Mouse (Mus musculus) neural tube, embryonic 15.5 days (tissue): Measurements from ENCODE around the gene Rnf181. TPM values are rescaled to one million over a fixed set of nuclear protein-coding genes. Genes with fewer than 3 reads are reported as not detected.

Source experiments
- ATAC-seq: fragments of 200-750 bp; cut with Nextera tagmentation; 2 replicates; pipeline ENCODE4 v1.8.0; 2017; ENCODE audit warnings: mild to moderate bottlenecking, moderate TSS enrichment, moderate library complexity; ENCODE audit not compliant: low FRiP score
- H3K27ac ChIP-seq: fragments of 300-500 bp; sonication (generic); replicated peaks from 2 replicates; pipeline ENCODE4 v1.5.1; 2015; ENCODE audit warnings: mild to moderate bottlenecking, inconsistent platforms
- H3K27me3 ChIP-seq: fragments of 300-500 bp; sonication (generic); replicated peaks from 2 replicates; pipeline ENCODE4 v1.6.1; 2015; ENCODE audit warnings: inconsistent platforms
- H3K36me3 ChIP-seq: fragments of 300-500 bp; sonication (generic); 2 replicates; pipeline ENCODE4 v1.6.1; 2015; ENCODE audit warnings: inconsistent platforms
- H3K4me1 ChIP-seq: fragments of 300-500 bp; sonication (generic); 2 replicates; pipeline ENCODE4 v1.6.1; 2015; ENCODE audit warnings: inconsistent platforms
- H3K4me2 ChIP-seq: fragments of 300-500 bp; sonication (generic); 2 replicates; pipeline ENCODE4 v1.6.1; 2015; ENCODE audit warnings: inconsistent platforms, mild to moderate bottlenecking, moderate library complexity
- H3K4me3 ChIP-seq: fragments of 300-500 bp; sonication (generic); replicated peaks from 2 replicates; pipeline ENCODE4 v1.5.1; 2015; ENCODE audit warnings: mild to moderate bottlenecking, inconsistent platforms
- H3K9ac ChIP-seq: fragments of 300-500 bp; sonication (generic); replicated peaks from 2 replicates; pipeline ENCODE4 v1.6.1; 2015; ENCODE audit warnings: mild to moderate bottlenecking, inconsistent platforms
- H3K9me3 ChIP-seq: fragments of 300-500 bp; sonication (generic); replicated peaks from 2 replicates; pipeline ENCODE4 v1.6.1; 2016; ENCODE audit warnings: inconsistent platforms
- WGBS: fragments of 180-500 bp; shearing (Covaris S2); methylation state at CpG from one replicate; pipeline ENCODE4 v1.1.7; 2015; ENCODE audit warnings: mixed read lengths; 5-methylcytosine and 5-hydroxymethylcytosine counted together
- polyA plus RNA-seq: library from polyadenylated mRNA; unstranded; fragments of >200 nt; fragmentation: Nextera tagmentation; extraction: Ambion mirVana; gene quantifications from 2 replicates; pipeline ENCODE4 v1.2.1, GENCODE M21; 2015

The Rnf181 gene
- polyA plus RNA-seq, 1 experiment from 2014 or later = 145 TPM

DNA sequence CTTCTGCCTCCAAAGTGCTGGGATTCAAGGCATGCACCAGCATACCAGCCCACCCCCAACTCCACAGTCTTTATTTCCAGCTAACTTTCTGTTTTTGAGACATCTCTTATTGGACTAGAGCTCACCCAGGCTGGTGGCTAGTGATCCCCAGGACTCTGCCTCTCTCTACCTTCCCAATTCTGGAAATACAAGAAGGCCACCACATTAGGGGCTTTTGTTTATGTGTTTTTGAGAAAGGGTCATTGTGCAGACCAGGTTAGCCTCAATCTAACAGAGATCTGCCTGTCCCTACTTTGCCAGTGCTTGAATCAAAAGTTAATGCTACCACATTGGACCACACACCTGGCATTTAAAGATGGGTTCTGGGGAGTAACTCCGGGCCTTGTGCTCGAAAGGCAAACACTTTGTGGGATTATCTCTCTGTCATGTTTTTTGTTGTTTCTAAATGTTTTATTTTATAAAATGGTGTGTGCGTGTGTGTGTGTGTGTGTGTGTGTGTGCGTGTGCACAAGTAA lies 761 bp upstream of the Rnf181 start:
- H3K4me1 ChIP-seq = 0 out of 2 replicates have a peak, but pooled peaks cover 2% of the 10 kb centered on the region
- no peaks in the 10 kb centered on the region for H3K27me3 ChIP-seq
- 78% methylated on average over 4 of the region's 4 CpGs for WGBS
- H3K9ac ChIP-seq = no peak overlapping the region
- H3K9me3 ChIP-seq = no peaks in the 10 kb centered on the region
- H3K27ac ChIP-seq = no peak overlapping the region
- no peak overlapping the region for H3K4me3 ChIP-seq
- ATAC-seq = no peak
- no peaks in the 10 kb centered on the region for H3K36me3 ChIP-seq
- H3K4me2 ChIP-seq = no peak overlapping the region

DNA sequence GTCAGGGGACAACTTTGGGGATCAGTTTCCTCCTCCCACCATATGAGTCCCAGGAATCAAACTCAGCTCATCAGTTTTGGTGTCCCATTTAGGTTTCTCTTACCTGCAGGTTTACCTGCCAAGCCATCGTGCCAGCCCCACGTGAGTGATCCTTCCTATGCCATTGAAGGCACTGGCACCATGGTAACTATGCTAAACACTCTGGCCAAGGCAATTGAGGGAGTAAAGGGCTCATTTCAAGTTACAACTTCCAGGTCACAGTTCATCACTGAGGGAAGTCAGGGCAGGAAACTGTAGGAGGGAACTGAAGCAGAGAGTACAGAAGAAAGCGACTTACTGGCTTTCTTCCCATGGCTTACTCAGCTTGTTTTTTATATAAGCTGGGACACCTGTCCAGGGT lies 452 bp downstream of the Rnf181 start:
- Histone ChIP-seq H3K27me3 (no peaks in the 10 kb centered on the region), H3K36me3 (no peaks in the 10 kb centered on the region), H3K9ac (no peak overlapping the region), H3K27ac (no peak overlapping the region), H3K4me1 (peaks cover 8% of the 10 kb centered on the region), H3K9me3 (no peaks in the 10 kb centered on the region), H3K4me3 (no peak overlapping the region), H3K4me2 (no peak overlapping the region)
- no peak for ATAC-seq
- WGBS = 68% methylated on average over 3 of the region's 3 CpGs

DNA sequence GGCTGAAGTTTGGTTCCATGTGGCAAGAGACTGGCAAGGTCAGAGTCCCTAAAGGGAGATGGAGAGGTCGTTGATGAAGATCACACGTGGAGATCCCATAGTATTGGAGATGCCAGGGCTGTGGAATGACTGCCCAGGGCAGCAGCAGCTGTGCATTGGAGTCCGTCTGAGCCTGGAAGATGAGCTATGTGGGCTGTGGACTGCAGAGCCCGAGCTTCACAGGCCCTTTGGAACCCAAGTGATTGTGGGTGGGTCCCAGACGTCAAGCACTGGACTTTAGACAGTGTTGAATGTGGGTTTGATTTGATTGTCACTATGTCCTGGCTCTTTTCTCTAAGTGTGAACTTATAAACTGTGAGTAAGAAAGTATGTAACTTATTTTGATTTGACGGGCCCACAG lies 1.8 kb downstream of the Rnf181 start:
- Histone ChIP-seq H3K4me2 (no peak overlapping the region), H3K4me3 (no peak overlapping the region), H3K36me3 (peaks cover 7% of the 10 kb centered on the region; the same call in 1 of the 2 replicates), H3K9me3 (no peaks in the 10 kb centered on the region), H3K9ac (no peak overlapping the region), H3K27ac (no peak overlapping the region), H3K27me3 (no peaks in the 10 kb centered on the region), H3K4me1 (peaks cover 21% of the 10 kb centered on the region)
- no peak for ATAC-seq
- WGBS = 72% methylated on average over 6 of the region's 6 CpGs

DNA sequence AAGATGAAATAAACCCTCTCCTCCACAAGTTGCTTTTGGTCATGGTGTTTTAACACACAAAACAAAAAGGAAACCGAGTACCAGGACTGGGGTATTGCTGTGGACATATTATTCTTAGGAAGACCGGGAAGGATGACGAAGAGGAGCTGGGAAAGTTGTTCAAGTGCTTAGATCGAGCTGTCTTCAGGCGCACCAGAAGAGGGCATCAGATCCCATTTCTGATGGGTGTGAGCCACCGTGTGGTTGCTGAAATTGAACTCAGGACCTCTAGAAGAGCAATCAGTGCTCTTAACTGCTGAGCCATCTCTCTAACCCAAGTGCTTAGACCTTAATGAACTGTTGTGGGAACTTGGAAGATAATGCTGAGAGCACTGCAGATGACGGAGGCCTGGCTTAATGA lies 2.7 kb downstream of the Rnf181 start:
- no peak overlapping the region for H3K4me3 ChIP-seq
- no peak for ATAC-seq
- H3K27ac ChIP-seq = no peak overlapping the region
- peaks cover 27% of the 10 kb centered on the region for H3K4me1 ChIP-seq
- peaks cover 17% of the 10 kb centered on the region; the same call in 1 of the 2 replicates for H3K36me3 ChIP-seq
- no peak overlapping the region for H3K4me2 ChIP-seq
- WGBS = 50% methylated on average over 7 of the region's 7 CpGs
- no peaks in the 10 kb centered on the region for H3K9me3 ChIP-seq
- H3K9ac ChIP-seq = no peak overlapping the region
- H3K27me3 ChIP-seq = no peaks in the 10 kb centered on the region

DNA sequence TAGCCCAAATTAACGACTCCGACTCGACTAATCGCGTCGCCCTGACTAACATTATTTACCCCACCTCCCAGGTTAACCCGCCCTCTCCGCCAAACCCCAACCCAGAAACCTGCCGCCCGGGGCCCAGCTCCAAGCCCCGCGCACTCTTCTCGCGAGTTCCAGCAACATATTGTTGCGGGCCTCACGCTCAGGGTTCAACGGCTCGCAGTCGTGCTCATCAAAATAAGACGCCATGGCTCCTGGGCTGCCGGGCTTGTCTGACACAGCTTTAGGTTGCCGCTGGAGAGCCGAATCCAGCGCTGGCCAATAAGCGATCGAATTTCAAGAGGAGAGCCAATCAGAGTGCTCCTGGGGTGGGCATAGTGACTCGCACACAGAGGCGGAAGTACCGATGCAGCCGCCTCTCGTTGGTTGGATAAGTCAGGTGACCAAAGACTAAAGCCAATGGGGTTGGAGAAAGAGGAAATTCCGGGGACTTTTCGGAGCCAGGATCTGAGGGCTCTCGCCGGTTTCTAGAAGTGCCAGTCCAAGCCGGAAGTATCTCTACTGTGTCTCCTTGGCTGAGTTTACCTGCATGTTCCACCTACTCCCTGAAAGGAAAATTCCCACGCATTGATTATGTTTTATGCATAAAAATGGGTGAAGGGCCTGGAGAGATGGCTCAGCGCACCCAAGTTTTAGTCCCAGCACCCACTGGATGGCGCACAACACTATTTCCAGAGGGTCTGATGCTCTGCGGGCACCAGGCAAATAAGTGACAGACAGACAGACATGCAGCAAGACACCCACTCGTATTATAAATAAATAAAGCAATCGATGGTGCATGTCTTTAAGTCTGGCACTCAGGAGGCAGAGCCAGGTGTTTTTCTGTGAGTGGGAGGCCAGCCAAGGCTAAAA lies 4.4 kb downstream of the Rnf181 start:
- H3K27ac ChIP-seq = peak overlapping the region; percentile 84
- peaks cover 30% of the 10 kb centered on the region; the same call in 1 of the 2 replicates for H3K36me3 ChIP-seq
- H3K9me3 ChIP-seq = no peaks in the 10 kb centered on the region
- peak overlapping the region; percentile 71 for H3K4me3 ChIP-seq
- H3K9ac ChIP-seq = peak overlapping the region; percentile 70
- ATAC-seq = peak; percentile 98
- peak overlapping the region; percentile 86 for H3K4me2 ChIP-seq
- under 1% methylated on average over 42 of the region's 42 CpGs for WGBS
- H3K27me3 ChIP-seq = no peaks in the 10 kb centered on the region
- peaks cover 35% of the 10 kb centered on the region for H3K4me1 ChIP-seq

DNA sequence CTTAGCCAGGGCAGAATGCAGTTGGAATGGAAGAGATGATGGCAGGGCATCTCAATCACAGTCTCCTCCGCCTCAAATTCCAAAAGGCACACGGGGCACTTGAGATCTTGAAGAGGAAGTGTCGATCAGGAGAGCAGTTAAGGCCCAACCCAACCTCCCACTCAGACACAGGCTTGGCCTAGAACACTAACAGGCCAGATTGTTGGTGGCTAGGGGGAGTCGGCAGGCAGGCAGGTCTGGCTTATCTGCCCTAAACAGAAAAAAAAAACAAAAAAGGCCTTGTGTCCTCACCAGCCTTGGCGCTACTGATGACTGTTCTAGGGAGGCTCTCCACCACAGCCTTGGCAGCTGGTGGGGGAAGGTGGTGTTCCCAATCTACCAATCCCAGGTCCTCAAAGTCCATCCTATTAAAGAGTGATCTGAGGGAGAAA lies 5.6 kb downstream of the Rnf181 start:
- Histone ChIP-seq H3K27me3 (no peaks in the 10 kb centered on the region), H3K4me2 (peak overlapping the region; percentile 86), H3K4me3 (peak overlapping the region; percentile 71), H3K4me1 (peaks cover 47% of the 10 kb centered on the region), H3K27ac (no peak overlapping the region), H3K9me3 (no peaks in the 10 kb centered on the region), H3K36me3 (peaks cover 30% of the 10 kb centered on the region; the same call in 1 of the 2 replicates), H3K9ac (peak overlapping the region; percentile 70)
- no peak for ATAC-seq
- 76% methylated on average over 5 of the region's 5 CpGs for WGBS

DNA sequence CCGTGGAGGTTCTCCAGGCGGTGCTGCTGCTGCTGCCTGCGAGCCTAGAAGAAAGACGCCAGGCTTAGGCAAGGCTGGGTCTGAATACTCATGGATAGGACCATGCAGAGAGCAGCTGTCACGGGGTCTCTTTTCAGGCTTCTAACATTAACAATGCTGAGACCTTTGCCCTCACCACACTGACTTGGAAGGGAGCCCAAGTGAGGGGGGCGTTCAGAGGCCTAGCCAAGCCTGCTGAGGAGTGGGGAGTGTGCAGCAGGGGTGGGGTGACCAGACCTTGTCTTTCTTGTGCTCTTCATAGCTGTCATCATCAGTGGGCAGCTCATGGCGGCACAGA lies 6.2 kb downstream of the Rnf181 start:
- no peak for ATAC-seq
- Histone ChIP-seq H3K27ac (no peak overlapping the region), H3K4me3 (no peak overlapping the region), H3K27me3 (no peaks in the 10 kb centered on the region), H3K4me2 (peak overlapping the region; percentile 19; the same call in 1 of the 2 replicates), H3K9me3 (no peaks in the 10 kb centered on the region), H3K9ac (no peak overlapping the region), H3K36me3 (peaks cover 30% of the 10 kb centered on the region; the same call in 1 of the 2 replicates), H3K4me1 (peaks cover 53% of the 10 kb centered on the region)
- WGBS = 62% methylated on average over 7 of the region's 7 CpGs

DNA sequence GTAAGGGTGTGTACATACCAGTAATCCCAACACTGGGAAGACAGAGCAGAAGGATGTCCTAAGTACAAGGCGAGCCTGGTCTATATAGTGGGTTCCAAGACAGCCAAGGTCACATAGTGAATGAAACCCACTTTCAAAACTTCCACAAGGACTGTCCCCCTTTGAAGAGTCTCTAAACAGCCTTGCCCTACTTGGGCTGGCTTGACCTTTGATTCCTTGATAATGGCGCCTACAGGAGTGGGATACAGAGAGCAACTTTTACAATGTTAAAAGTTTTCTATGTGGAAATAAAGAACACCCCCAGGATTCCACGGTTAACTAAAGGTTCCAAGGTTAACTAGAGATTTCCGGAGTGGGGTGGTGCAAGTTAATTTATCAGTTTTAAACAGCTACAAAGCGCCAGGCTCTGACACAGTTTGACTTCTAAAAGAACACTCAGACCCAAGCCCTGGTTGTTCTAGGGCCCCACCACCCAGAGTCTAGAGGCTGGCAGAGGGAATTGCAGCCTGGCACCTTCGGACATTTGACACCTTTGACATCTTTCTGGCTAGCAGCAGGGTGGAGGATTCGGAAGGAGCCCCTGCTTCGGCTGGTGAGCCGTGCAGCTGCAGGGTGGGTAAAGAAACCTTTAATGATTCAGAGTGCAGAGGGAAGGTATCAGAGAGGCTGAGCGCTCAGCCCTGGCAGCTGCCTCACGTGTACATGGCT lies 6.7 kb downstream of the Rnf181 start:
- WGBS = 85% methylated on average over 11 of the region's 11 CpGs
- no peak for ATAC-seq
- peak overlapping the region; percentile 19; the same call in 1 of the 2 replicates for H3K4me2 ChIP-seq
- peaks cover 30% of the 10 kb centered on the region; the same call in 1 of the 2 replicates for H3K36me3 ChIP-seq
- peaks cover 55% of the 10 kb centered on the region for H3K4me1 ChIP-seq
- no peaks in the 10 kb centered on the region for H3K9me3 ChIP-seq
- no peak overlapping the region for H3K27ac ChIP-seq
- H3K27me3 ChIP-seq = no peaks in the 10 kb centered on the region
- H3K9ac ChIP-seq = no peak overlapping the region
- no peak overlapping the region for H3K4me3 ChIP-seq

DNA sequence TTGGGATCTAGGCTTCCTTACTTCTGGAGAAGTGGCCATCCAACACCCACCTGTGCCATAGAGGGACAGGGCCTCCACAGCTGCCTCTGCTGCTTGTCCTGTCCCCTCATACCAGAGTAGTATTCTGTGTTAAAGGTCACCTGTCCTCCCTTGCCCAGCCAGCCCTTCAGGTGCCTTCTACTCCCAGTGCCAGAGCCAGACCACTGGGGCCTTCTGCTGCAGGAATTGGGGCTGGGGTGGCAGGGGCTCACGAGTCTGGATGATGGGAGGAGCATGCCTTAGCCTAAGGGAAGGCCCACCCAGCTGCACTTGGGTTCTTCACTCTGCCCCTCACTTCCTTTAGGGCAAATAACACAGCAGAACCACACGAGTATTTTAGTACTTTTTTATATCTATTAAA lies 7.4 kb downstream of the Rnf181 start:
- no peaks in the 10 kb centered on the region for H3K27me3 ChIP-seq
- 86% methylated on average over 2 of the region's 2 CpGs for WGBS
- H3K36me3 ChIP-seq = peaks cover 30% of the 10 kb centered on the region; the same call in 1 of the 2 replicates
- no peak for ATAC-seq
- no peaks in the 10 kb centered on the region for H3K9me3 ChIP-seq
- H3K4me3 ChIP-seq = no peak overlapping the region
- H3K4me1 ChIP-seq = peaks cover 62% of the 10 kb centered on the region
- H3K9ac ChIP-seq = no peak overlapping the region
- H3K27ac ChIP-seq = no peak overlapping the region
- H3K4me2 ChIP-seq = no peak overlapping the region

DNA sequence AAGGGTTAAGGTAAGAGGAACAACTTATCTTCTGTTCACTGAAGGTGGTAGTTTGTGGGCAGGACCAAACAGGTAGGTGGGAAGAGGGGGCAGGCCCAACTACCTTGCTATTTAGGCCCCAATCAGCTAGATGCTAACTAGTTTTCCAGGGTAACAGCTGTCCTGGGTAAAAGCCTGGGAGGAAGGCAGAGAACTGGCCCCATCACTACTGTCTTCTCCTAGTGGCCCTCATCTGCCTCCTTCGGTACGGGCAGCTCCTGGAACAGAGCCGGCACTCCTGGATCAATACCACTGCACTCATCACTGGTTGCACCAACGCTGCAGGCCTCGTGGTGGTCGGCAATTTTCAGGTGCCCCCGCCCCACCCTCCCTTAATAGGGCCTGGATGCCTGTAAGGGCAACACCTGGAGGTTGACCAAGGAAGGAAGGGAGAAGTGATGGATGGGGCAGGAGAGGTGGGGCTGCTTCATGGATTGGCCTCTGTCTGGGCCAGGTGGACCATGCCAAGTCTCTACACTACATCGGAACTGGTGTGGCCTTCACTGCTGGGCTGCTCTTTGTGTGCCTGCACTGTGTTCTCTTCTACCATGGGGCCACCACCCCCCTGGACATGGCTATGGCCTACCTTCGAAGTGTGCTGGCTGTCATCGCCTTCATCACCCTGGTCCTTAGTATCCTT lies 8.5 kb downstream of the Rnf181 start:
- no peak overlapping the region for H3K9ac ChIP-seq
- no peak overlapping the region for H3K4me2 ChIP-seq
- no peak overlapping the region for H3K27ac ChIP-seq
- peaks cover 67% of the 10 kb centered on the region for H3K4me1 ChIP-seq
- no peaks in the 10 kb centered on the region for H3K27me3 ChIP-seq
- H3K36me3 ChIP-seq = peaks cover 30% of the 10 kb centered on the region; the same call in 1 of the 2 replicates
- H3K4me3 ChIP-seq = no peak overlapping the region
- no peaks in the 10 kb centered on the region for H3K9me3 ChIP-seq
- WGBS = 88% methylated on average over 10 of the region's 10 CpGs
- no peak for ATAC-seq
